Mouse (Mus musculus) kidney, adult 2 months (tissue): ENCODE measurements around the gene Raver1. TPM values are rescaled to one million over a fixed set of nuclear protein-coding genes. Genes with fewer than 3 reads are reported as not detected.
"Not testable (repeated sequence)": the region's sequence is repeated elsewhere in the genome, so short reads cannot be mapped to it uniquely, and the experiment has no call there.

Experiments used
- DNase-seq: peaks from one replicate; pipeline ENCODE4 v3.0.0; 2021
- H3K27ac ChIP-seq: fragments of 200-500 bp; 2 replicates; pipeline ENCODE4 v1.5.1; 2012; ENCODE audit warnings: low read depth, low read length, control low read depth, inconsistent platforms; ENCODE audit not compliant: insufficient read depth
- H3K27me3 ChIP-seq: fragments of 200-500 bp; replicated peaks from 2 replicates; pipeline ENCODE4 v1.6.1; 2012; ENCODE audit warnings: mild to moderate bottlenecking, moderate library complexity, low read length, inconsistent platforms; ENCODE audit not compliant: control insufficient read depth, insufficient read depth
- H3K36me3 ChIP-seq: fragments of 200-500 bp; 2 replicates; pipeline ENCODE4 v1.6.1; 2012; ENCODE audit warnings: mild to moderate bottlenecking, moderate library complexity, low read length, inconsistent platforms; ENCODE audit not compliant: control insufficient read depth, insufficient read depth
- H3K4me1 ChIP-seq: fragments of 200-500 bp; 2 replicates; pipeline ENCODE4 v1.6.1; 2011; ENCODE audit warnings: low read length; ENCODE audit not compliant: control insufficient read depth, insufficient read depth
- H3K4me3 ChIP-seq: fragments of 200-500 bp; 2 replicates; pipeline ENCODE4 v1.5.1; 2011; ENCODE audit warnings: mild to moderate bottlenecking, low read depth, low read length, control low read depth; ENCODE audit not compliant: insufficient read depth
- CTCF ChIP-seq: fragments of 200-500 bp; conservative IDR thresholded peaks from 2 replicates; pipeline ENCODE4 v1.5.1; 2011; ENCODE audit warnings: low read depth, mild to moderate bottlenecking, control low read depth, low read length, moderate library complexity, mixed read lengths; ENCODE audit not compliant: insufficient read depth, insufficient read length
- POLR2A ChIP-seq: fragments of 200-500 bp; IDR thresholded peaks from one replicate; pipeline ENCODE4 v1.6.1; 2011; ENCODE audit warnings: low read depth, low read length, control low read depth
- WGBS: fragments of 180-500 bp; shearing (Covaris S2); methylation state at CpG from one replicate; pipeline ENCODE4 v1.1.7; 2018; 5-methylcytosine and 5-hydroxymethylcytosine counted together
- polyA plus RNA-seq: library from polyadenylated mRNA; depleted of rRNA; stranded (reverse); fragments of >200 nt; gene quantifications from 2 replicates; pipeline ENCODE4 v1.2.3, GENCODE M21; 2012

Gene Raver1
- polyA plus RNA-seq, 1 experiment, result 45.8 TPM

GRCm38 (mm10) chr9:21072641-21073040 lies 19.2 kb downstream of the Raver1 start:
- H3K27ac ChIP-seq, result no peak overlapping the region
- WGBS, result 8% methylated on average over 4 of the region's 4 CpGs
- no peak for DNase-seq
- H3K36me3 ChIP-seq, result no peaks in the 10 kb centered on the region
- peaks cover 4% of the 10 kb centered on the region; the same call in 1 of the 2 replicates for H3K4me1 ChIP-seq
- TF ChIP-seq POLR2A, result no peak
- TF ChIP-seq CTCF, result no peak
- H3K27me3 ChIP-seq, result no peaks in the 10 kb centered on the region
- peak overlapping the region; percentile 85 for H3K4me3 ChIP-seq

- WGBS, result 88% methylated on average over 27 of the region's 27 CpGs
- Histone ChIP-seq H3K4me3 (no peak within 1 kb of the TSS), H3K36me3 (no peaks in the 10 kb centered on the region), H3K27me3 (no peaks in the 10 kb centered on the region), H3K4me1 (no peaks in the 10 kb centered on the region), H3K27ac (no peak within 1 kb of the TSS)
- no peak for DNase-seq
- TF ChIP-seq POLR2A (no peak), CTCF (no peak)
These were observed 24.7 kb downstream of the Raver1 start, which contains the start of gene Zglp1 for GRCm38 (mm10) chr9:21067006-21067684. Zglp1 (minus strand) TSS chr9:21067093.

- DNase-seq, result no peak
- no peaks in the 10 kb centered on the region for H3K27me3 ChIP-seq
- WGBS, result 81% methylated on average over 2 of the region's 2 CpGs
- no peak for TF ChIP-seq CTCF
- no peak for TF ChIP-seq POLR2A
- no peaks in the 10 kb centered on the region for H3K4me1 ChIP-seq
- H3K36me3 ChIP-seq, result no peaks in the 10 kb centered on the region
- no peak overlapping the region for H3K4me3 ChIP-seq
- no peak overlapping the region for H3K27ac ChIP-seq
These were observed 28.9 kb downstream of the Raver1 start for GRCm38 (mm10) chr9:21062928-21063327.

GRCm38 (mm10) chr9:21051578-21051977 lies 40.2 kb downstream of the Raver1 start:
- Histone ChIP-seq H3K27ac (no peak overlapping the region), H3K4me1 (no peaks in the 10 kb centered on the region), H3K4me3 (no peak overlapping the region), H3K36me3 (no peaks in the 10 kb centered on the region), H3K27me3 (no peaks in the 10 kb centered on the region)
- DNase-seq, result no peak
- 75% methylated on average over 10 of the region's 10 CpGs for WGBS
- TF ChIP-seq CTCF (no peak), POLR2A (no peak)

- no peak for DNase-seq
- no peaks in the 10 kb centered on the region for H3K4me1 ChIP-seq
- no peaks in the 10 kb centered on the region for H3K27me3 ChIP-seq
- TF ChIP-seq POLR2A, result no peak
- no peak overlapping the region for H3K4me3 ChIP-seq
- WGBS, result 78% methylated on average over 3 of the region's 3 CpGs
- H3K36me3 ChIP-seq, result no peaks in the 10 kb centered on the region
- no peak overlapping the region for H3K27ac ChIP-seq
These were observed 46.6 kb downstream of the Raver1 start for GRCm38 (mm10) chr9:21045235-21045634.

- 74% methylated on average over 1 of the region's 1 CpGs for WGBS
- not testable (repeated sequence) for H3K27me3 ChIP-seq, H3K36me3 ChIP-seq, H3K4me3 ChIP-seq, H3K4me1 ChIP-seq, H3K27ac ChIP-seq, DNase-seq
These were observed 47.0 kb downstream of the Raver1 start for GRCm38 (mm10) chr9:21044785-21045184.

- 92% methylated on average over 4 of the region's 4 CpGs for WGBS
- Histone ChIP-seq H3K36me3 (no peaks in the 10 kb centered on the region), H3K27ac (no peak overlapping the region), H3K4me3 (no peak overlapping the region), H3K4me1 (no peaks in the 10 kb centered on the region), H3K27me3 (no peaks in the 10 kb centered on the region)
- DNase-seq, result no peak
- TF ChIP-seq CTCF, result no peak
- no peak for TF ChIP-seq POLR2A
These were observed 48.2 kb downstream of the Raver1 start for GRCm38 (mm10) chr9:21043563-21043962.
